Mouse (Mus musculus): Measurements from ENCODE around the gene Adgrd1. TPM values are rescaled to one million over a fixed set of nuclear protein-coding genes. Genes with fewer than 3 reads are reported as not detected.

Gene Adgrd1
- total and polyA plus RNA-seq, 3 experiments: 0.27 to 0.56 TPM; not detected in 1

GRCm38 (mm10) chr5:129179356-129179755, 82.8 kb downstream of the Adgrd1 start:
- Histone ChIP-seq H3K27ac (ENCODE audit: control insufficient read depth, low read depth, low read length) (no peak overlapping the region), H3K9ac (ENCODE audit: control insufficient read depth, low read depth, low read length, poor library complexity, severe bottlenecking) (no peak overlapping the region), H3K27me3 (ENCODE audit: control insufficient read depth in 1 of 2, insufficient read depth in 2 of 2, low read length in 2 of 2) (no peaks in the 10 kb centered on the region), H3K4me1 (ENCODE audit: control insufficient read depth in 1 of 2, insufficient read depth in 2 of 2, low read length in 2 of 2) (peaks cover 5 to 29% of the 10 kb centered on the region in 2 experiments), H3K4me3 (ENCODE audit: control insufficient read depth in 1 of 2, insufficient read depth in 1 of 2, low read depth in 2 of 2, low read length in 2 of 2) (no peak overlapping the region), H3K36me3 (ENCODE audit: control insufficient read depth in 1 of 2, insufficient read depth in 2 of 2, low read length in 2 of 2) (peaks cover 0 to 2% of the 10 kb centered on the region in 2 experiments; a peak in 2 of 4 replicates), H3K79me2 (ENCODE audit: control insufficient read depth, insufficient read depth, low read length, poor library complexity) (no peaks in the 10 kb centered on the region; the same call in 1 of the 2 replicates), H3K9me3 (replicated peaks; ENCODE audit: insufficient read depth, low read length) (no peaks in the 10 kb centered on the region)
- DNase-seq (ENCODE audit: low read depth, low spot score): peak; percentile 17
- TF ChIP-seq BHLHE40 (IDR thresholded peaks at IDR 0.05; ENCODE audit: borderline replicate concordance, low read depth, low read length) (no peak), RAD21 (IDR thresholded peaks at IDR 0.05; ENCODE audit: low read depth, low read length) (no peak), E2F4 (IDR thresholded peaks at IDR 0.05; ENCODE audit: borderline replicate concordance, low read depth, low read length) (no peak), GABPA (IDR thresholded peaks at IDR 0.05; ENCODE audit: low read depth, low read length) (no peak), CHD2 (IDR thresholded peaks at IDR 0.05; ENCODE audit: low read length) (no peak), NRF1 (IDR thresholded peaks at IDR 0.05; ENCODE audit: insufficient read depth, low read depth, low read length, poor library complexity, severe bottlenecking) (no peak), MXI1 (IDR thresholded peaks at IDR 0.05; ENCODE audit: low read depth, low read length) (no peak), MYB (IDR thresholded peaks at IDR 0.05; ENCODE audit: low read depth, low read length) (no peak), ETS1 (IDR thresholded peaks at IDR 0.05; ENCODE audit: low read depth, low read length) (no peak), MAX (IDR thresholded peaks at IDR 0.05; ENCODE audit: low read length) (no peak), ZC3H11A (IDR thresholded peaks at IDR 0.05; ENCODE audit: low read depth, low read length) (no peak), ZMIZ1 (IDR thresholded peaks at IDR 0.05; ENCODE audit: low read depth, low read length) (no peak), TCF12 (IDR thresholded peaks at IDR 0.05; ENCODE audit: low read depth, low read length) (no peak), MAFK (IDR thresholded peaks at IDR 0.05; ENCODE audit: borderline replicate concordance, low read depth, low read length) (no peak), TBP (IDR thresholded peaks at IDR 0.05; ENCODE audit: low read depth, low read length) (no peak), MEF2A (IDR thresholded peaks at IDR 0.05; ENCODE audit: extremely low read depth, insufficient replicate concordance, low read depth, low read length, poor library complexity, severe bottlenecking) (no peak), KAT2A (conservative IDR thresholded peaks at IDR 0.05; ENCODE audit: low read depth, low read length) (no peak)

DNA sequence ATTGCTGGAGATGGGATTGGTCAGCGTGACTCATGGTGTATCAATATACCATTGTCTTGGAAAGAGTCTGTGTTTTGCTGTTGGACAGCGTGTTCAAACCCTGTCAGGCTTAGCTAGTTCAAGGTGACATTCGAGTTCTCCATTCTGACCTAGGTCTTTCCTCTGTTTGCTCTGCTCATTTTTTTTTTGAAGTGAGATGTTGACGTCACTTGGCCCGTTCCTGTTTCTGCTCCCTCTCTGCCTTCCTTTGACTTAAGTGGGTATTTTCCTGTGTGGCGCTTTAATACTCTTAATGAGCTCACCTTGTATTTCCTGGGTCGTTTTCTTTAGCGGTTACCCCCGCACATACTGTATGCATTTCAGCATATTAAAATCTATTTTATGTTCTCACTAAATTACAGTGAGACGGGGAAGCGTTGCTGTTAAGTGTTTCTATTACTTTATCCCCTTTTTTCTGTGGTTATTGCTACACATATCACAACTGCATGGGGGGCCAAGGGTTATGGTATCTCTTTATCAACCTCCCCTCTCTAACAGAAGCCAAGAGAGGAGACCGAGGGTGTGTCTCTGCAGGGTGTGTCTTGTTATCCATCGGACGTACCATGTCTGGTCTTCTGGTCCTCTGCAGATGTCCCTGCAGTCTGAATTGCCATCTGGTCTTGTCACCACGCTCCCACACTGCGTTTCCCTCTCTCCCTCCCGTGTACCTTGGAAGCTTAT, 83.6 kb downstream of the Adgrd1 start:
- no peaks in the 10 kb centered on the region for H3K27me3 ChIP-seq (ENCODE audit: control insufficient read depth in 1 of 2, insufficient read depth in 2 of 2, low read length in 2 of 2)
- peaks cover 0 to 2% of the 10 kb centered on the region in 2 experiments; a peak in 2 of 4 replicates for H3K36me3 ChIP-seq (ENCODE audit: control insufficient read depth in 1 of 2, insufficient read depth in 2 of 2, low read length in 2 of 2)
- no peaks in the 10 kb centered on the region; the same call in 1 of the 2 replicates for H3K79me2 ChIP-seq (ENCODE audit: control insufficient read depth, insufficient read depth, low read length, poor library complexity)
- H3K9ac ChIP-seq (ENCODE audit: control insufficient read depth, low read depth, low read length, poor library complexity, severe bottlenecking): peak overlapping the region; percentile 63
- peak; percentile 75 for DNase-seq (ENCODE audit: low read depth, low spot score)
- peak overlapping the region; percentile 85 for H3K27ac ChIP-seq (ENCODE audit: control insufficient read depth, low read depth, low read length)
- H3K4me3 ChIP-seq (ENCODE audit: control insufficient read depth in 1 of 2, insufficient read depth in 1 of 2, low read depth in 2 of 2, low read length in 2 of 2): peak overlapping the region; percentile 44 to 70
- no peaks in the 10 kb centered on the region for H3K9me3 ChIP-seq (replicated peaks; ENCODE audit: insufficient read depth, low read length)
- peaks cover 5 to 29% of the 10 kb centered on the region in 2 experiments for H3K4me1 ChIP-seq (ENCODE audit: control insufficient read depth in 1 of 2, insufficient read depth in 2 of 2, low read length in 2 of 2)
- TF ChIP-seq ZMIZ1 (IDR thresholded peaks at IDR 0.05; ENCODE audit: low read depth, low read length): no peak
- TF ChIP-seq UBTF (IDR thresholded peaks at IDR 0.05; ENCODE audit: borderline replicate concordance, insufficient read depth, low read depth, low read length): no peak
- 0 out of 2 replicates have a peak, but pooled peaks have one; percentile 41 for TF ChIP-seq MAZ (IDR thresholded peaks at IDR 0.05; ENCODE audit: low read depth, low read length)
- TF ChIP-seq TAL1 (IDR thresholded peaks at IDR 0.05; ENCODE audit: low read length): no peak
- 0 out of 2 replicates have a peak, but pooled peaks have one; percentile 30 for TF ChIP-seq TBP (IDR thresholded peaks at IDR 0.05; ENCODE audit: low read depth, low read length)
- TF ChIP-seq RAD21 (IDR thresholded peaks at IDR 0.05; ENCODE audit: low read depth, low read length): no peak
- peak; percentile 68 to 83 for TF ChIP-seq EP300 (IDR thresholded peaks at IDR 0.05; ENCODE audit: low read depth in 1 of 2, low read length in 2 of 2)
- no peak for TF ChIP-seq CHD1 (IDR thresholded peaks at IDR 0.05; ENCODE audit: low read depth, low read length)
- peak; percentile 21; the same call in 1 of the 2 replicates for TF ChIP-seq NELFE (IDR thresholded peaks at IDR 0.05; ENCODE audit: low read depth, low read length)
- TF ChIP-seq POLR2AphosphoS2 (IDR thresholded peaks at IDR 0.05; ENCODE audit: low read length): no peak; the same call in 1 of the 2 replicates
- TF ChIP-seq E2F4 (IDR thresholded peaks at IDR 0.05; ENCODE audit: borderline replicate concordance, low read depth, low read length): no peak
- no peak for TF ChIP-seq CTCF (IDR thresholded peaks at IDR 0.05 in 2 of 3, conservative IDR thresholded peaks at IDR 0.05 in 1 of 3; ENCODE audit: control insufficient read depth in 1 of 3, insufficient read depth in 1 of 3, low read depth in 2 of 3, low read length in 3 of 3, poor library complexity in 1 of 3, severe bottlenecking in 1 of 3)
- no peak for TF ChIP-seq CHD2 (IDR thresholded peaks at IDR 0.05; ENCODE audit: low read length)
- TF ChIP-seq MAFK (IDR thresholded peaks at IDR 0.05; ENCODE audit: borderline replicate concordance, low read depth, low read length): 0 out of 2 replicates have a peak, but pooled peaks have one; percentile 32
- TF ChIP-seq ETS1 (IDR thresholded peaks at IDR 0.05; ENCODE audit: low read depth, low read length): peak; percentile 72
- no peak for TF ChIP-seq POLR2A (IDR thresholded peaks at IDR 0.05; ENCODE audit: control insufficient read depth in 1 of 2, insufficient read depth in 1 of 2, low read depth in 1 of 2, low read length in 2 of 2, poor library complexity in 1 of 2)
- TF ChIP-seq GABPA (IDR thresholded peaks at IDR 0.05; ENCODE audit: low read depth, low read length): no peak
- no peak for TF ChIP-seq ELF1 (IDR thresholded peaks at IDR 0.05; ENCODE audit: low read depth, low read length)
- TF ChIP-seq SIN3A (IDR thresholded peaks at IDR 0.05; ENCODE audit: low read length): peak; percentile 47; the same call in 1 of the 2 replicates

Data from MEL (cell line).